Mouse (Mus musculus) left cerebral cortex, adult 8-10 months (tissue): ENCODE data around the gene Ypel4. TPM values are rescaled to one million over a fixed set of nuclear protein-coding genes. Genes with fewer than 3 reads are reported as not detected.

Experiments used
- DNase-seq, 2 experiments: peaks; one replicate each; pipeline ENCODE4 v3.0.0; 2022; ENCODE audit warnings: low spot score in 2 of 2
- total RNA-seq, 4 experiments: library from RNA; stranded (reverse); gene quantifications; 2 replicates each; pipeline ENCODE4 v1.2.4; 2022

The Ypel4 gene
- 10 to 100 TPM; 67.7 to 77.9 (median 74.4) TPM for total RNA-seq

GRCm38 (mm10) chr2:84733579-84734300, at the start of gene Ypel4:
Gene Ypel4, plus strand, starts transcription at chr2:84734058.
- peak; percentile 63 to 78 for DNase-seq

- no peak for DNase-seq
These were observed 45.6 kb upstream of the Ypel4 start for GRCm38 (mm10) chr2:84688080-84688844.

GRCm38 (mm10) chr2:84690050-84690449, 43.8 kb upstream of the Ypel4 start:
- DNase-seq = no peak

DNA sequence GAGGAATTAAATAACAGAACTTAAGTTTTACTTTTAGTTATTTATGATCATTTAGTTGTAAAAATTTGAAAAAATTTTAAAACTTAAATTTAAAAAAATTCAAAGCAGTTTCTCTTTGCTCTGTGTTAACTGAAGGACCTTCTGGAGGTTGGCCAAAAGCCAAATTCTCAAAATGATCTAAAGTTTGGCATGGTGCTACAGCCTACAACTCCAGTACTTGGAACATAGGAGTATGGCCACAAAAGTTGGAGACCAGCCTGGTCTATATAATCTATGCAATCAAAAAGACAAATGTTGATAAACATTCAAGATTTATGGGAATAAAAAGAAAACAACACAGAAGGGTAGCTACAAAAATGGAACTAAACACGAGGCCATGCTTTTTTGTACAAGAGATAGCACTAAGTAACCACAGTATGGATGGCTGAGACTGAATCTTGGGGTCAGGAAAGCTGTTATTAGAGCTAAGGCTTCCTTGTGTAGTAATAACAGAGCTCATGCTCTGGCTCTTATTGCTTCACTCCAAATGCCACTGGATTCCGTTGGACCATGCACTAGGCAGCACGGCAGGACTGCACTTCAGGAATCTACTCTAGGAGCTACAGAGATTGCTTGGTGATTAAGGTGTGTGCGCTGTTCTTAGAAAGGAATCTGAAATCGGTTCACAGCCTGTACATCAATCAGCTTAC, 38.7 kb upstream of the Ypel4 start:
- no peak for DNase-seq

GRCm38 (mm10) chr2:84703497-84703896, 30.4 kb upstream of the Ypel4 start:
- no peak for DNase-seq

DNA sequence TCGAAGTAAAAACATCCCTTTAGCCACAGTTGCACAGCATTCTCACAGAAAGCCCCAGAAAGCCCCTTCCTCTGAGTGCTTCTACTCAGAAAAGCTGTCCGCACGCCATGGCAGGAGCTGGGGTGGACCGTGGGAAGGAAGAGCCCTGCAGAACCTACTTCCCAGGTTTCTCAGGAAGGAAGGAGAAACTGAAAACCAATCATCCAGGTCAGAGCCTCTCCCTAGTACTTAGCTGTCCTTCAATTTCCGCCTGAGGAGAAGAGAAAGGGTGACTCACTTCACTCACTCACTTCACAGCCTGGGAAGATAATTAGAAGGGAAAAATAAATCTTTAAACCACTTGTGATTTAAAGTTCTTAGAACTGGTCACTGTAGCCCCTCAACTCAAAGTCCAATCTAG, 29.5 kb upstream of the Ypel4 start:
- no peak for DNase-seq

DNA sequence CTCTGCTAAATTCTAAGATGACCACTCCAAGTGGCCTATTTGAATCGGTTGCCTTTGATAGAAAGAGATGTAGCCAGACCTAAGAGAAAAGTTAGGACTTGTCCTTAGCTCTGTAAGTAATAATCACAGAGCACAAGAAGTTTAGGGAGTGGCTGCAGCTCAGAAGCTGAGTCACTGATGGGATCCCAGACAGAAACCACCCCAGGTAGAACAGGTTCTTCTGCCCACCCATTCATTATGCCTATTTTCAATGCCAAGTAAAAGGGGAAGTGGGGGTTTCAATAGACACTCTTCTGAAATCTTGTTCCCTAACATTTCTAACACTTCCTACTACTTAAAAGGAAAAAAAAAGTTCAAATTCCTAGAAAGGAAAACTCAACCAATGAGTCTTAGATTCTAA, 28.6 kb upstream of the Ypel4 start:
- no peak for DNase-seq

- DNase-seq = no peak
These were observed 26.3 kb upstream of the Ypel4 start for GRCm38 (mm10) chr2:84707523-84707922.

DNA sequence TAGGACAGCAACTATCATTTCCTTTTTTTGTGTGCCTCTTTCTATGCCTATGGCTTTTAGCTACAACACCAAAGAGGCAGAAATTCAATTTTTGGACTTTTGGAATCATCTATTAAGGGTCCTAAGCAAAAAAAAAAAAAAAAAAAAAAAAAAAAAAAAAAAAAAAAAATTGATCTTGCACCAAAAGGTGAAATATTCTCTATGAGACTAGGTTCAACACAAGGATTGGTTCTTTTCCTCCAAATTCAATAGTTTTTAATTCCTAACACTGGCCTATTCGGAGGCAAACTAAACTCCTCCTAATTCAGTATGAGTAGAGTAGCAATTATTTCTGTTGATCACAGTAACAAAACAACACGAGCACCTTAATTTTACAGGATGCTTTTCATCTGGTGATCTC, 22.0 kb upstream of the Ypel4 start:
- no peak for DNase-seq

- DNase-seq = peak in 1 of 2 experiments; percentile 24
These were observed 19.4 kb upstream of the Ypel4 start for GRCm38 (mm10) chr2:84714422-84714810.

GRCm38 (mm10) chr2:84714811-84715561, 18.9 kb upstream of the Ypel4 start, which contains the start of gene Zdhhc5:
Gene Zdhhc5, minus strand, starts transcription at chr2:84715180.
- DNase-seq = peak; percentile 96 to 98

GRCm38 (mm10) chr2:84715562-84716361, 18.1 kb upstream of the Ypel4 start:
- peak; percentile 76 to 95 for DNase-seq

GRCm38 (mm10) chr2:84716423-84717355, 17.2 kb upstream of the Ypel4 start:
- DNase-seq = no peak

- DNase-seq = no peak
These were observed 16.5 kb upstream of the Ypel4 start for GRCm38 (mm10) chr2:84717357-84717756.

DNA sequence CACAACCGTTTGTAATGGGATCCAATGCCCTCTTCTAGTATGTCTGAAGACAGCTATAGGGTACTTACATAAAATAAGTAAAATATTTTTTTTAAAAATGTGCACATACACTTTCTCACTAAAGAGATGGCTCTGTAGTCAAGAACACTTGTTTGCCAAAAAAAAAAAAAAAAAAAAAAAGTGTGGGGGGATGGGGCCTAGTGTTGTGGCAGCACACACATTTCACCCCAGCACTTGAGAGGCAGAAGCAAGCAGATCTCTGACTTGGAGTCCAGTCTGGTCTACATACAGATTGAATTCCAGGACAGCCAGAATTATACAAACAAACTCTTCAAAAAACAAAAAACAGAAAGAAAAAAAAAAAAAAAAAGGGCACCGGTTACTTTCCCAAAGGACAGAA, 13.1 kb upstream of the Ypel4 start:
- DNase-seq = no peak

- no peak for DNase-seq
These were observed 12.7 kb upstream of the Ypel4 start for GRCm38 (mm10) chr2:84721182-84721581.

DNA sequence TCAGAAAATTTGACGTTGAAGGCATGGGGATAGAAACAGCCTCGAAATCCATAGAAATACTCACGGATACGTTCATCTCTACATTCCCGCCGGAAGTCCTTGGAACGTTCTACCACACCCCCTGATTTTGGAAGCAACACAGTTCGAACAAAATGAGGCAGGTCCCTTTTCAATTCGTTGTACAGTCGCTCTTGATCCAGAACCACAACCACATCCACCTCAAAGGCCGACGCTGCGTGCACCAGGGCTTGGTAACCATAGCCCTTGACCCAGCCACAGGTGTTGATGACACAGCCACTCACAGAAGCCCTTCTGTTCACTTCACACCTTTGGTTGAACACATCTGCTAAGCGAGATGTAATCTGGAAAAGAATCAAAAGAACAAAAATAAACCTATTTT, 10.0 kb upstream of the Ypel4 start:
- DNase-seq = no peak

DNA sequence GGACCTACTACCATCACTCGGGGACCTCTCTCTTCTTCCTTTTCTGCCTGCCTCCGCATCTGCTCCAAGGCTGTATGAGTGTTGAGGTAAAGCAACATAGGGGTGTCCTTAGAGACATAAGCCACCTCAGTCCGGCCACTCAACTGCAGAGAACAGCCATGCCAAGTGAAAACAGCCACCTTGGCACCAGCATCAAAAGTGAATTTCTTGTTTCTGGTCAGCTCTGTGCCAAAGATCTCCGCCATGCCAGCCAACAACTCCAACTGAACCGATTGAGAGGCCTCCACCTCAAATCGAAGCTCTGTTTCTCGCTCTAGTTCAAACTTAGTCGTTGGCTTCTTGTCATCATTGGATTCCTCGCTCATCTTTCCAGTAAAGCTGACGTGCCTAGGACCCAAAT, 8.1 kb upstream of the Ypel4 start:
- no peak for DNase-seq

DNA sequence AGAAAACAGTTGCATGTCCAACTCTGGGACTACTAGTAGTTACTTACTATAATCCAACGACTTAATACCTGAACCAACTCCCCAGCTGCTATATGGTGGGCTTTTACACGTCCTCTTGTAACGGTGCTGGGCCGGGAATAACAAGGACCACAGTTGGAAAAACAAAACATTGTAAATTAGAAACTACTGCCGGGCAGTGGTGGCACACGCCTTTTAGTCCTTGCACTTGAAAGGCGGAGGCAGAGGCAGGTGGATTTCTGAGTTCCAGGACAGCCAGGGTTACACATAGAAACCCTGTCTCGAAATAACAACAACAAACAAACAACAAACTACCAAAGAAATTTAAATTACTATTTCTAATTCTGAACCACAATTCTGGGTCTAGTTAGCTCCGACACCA, 7.1 kb upstream of the Ypel4 start:
- no peak for DNase-seq
